Mouse (Mus musculus) intestine, embryonic 14.5 days (tissue): ENCODE results near the gene Ufm1. TPM values are rescaled to one million over a fixed set of nuclear protein-coding genes. Genes with fewer than 3 reads are reported as not detected.

ENCODE experiments used
- ATAC-seq: fragments of 200-750 bp; cut with Nextera tagmentation; replicated peaks from 2 replicates; pipeline ENCODE4 v1.8.0; 2017; ENCODE audit warnings: low read depth, moderate number of reproducible peaks, moderate TSS enrichment, moderate library complexity; ENCODE audit not compliant: low FRiP score, low TSS enrichment
- DNase-seq: peaks from one replicate; pipeline ENCODE4 v3.0.0-alpha.2; 2018; ENCODE audit warnings: low spot score
- H3K27ac ChIP-seq: fragments of 300-500 bp; sonication (generic); 2 replicates; pipeline ENCODE4 v1.5.1; 2014; ENCODE audit warnings: low read depth, mild to moderate bottlenecking, control low read depth
- H3K27me3 ChIP-seq: fragments of 300-500 bp; sonication (generic); replicated peaks from 2 replicates; pipeline ENCODE4 v1.6.1; 2014; ENCODE audit warnings: low read length, control low read depth; ENCODE audit not compliant: control insufficient read depth, insufficient read depth
- H3K36me3 ChIP-seq: fragments of 300-500 bp; sonication (generic); 2 replicates; pipeline ENCODE4 v1.6.1; 2014; ENCODE audit warnings: low read length, control low read depth; ENCODE audit not compliant: control insufficient read depth, insufficient read depth
- H3K4me1 ChIP-seq: fragments of 300-500 bp; sonication (generic); replicated peaks from 2 replicates; pipeline ENCODE4 v1.6.1; 2014; ENCODE audit warnings: low read length, control low read depth, mixed read lengths; ENCODE audit not compliant: control insufficient read depth, insufficient read depth
- H3K4me2 ChIP-seq: fragments of 300-500 bp; sonication (generic); 2 replicates; pipeline ENCODE4 v1.6.1; 2014; ENCODE audit warnings: low read length
- H3K4me3 ChIP-seq: fragments of 300-500 bp; sonication (generic); 2 replicates; pipeline ENCODE4 v1.5.1; 2014; ENCODE audit warnings: low read depth, low read length, control low read depth, mixed read lengths
- H3K9ac ChIP-seq: fragments of 300-500 bp; sonication (generic); 2 replicates; pipeline ENCODE4 v1.6.1; 2014; ENCODE audit warnings: mild to moderate bottlenecking, low read length
- H3K9me3 ChIP-seq: fragments of 300-500 bp; sonication (generic); 2 replicates; pipeline ENCODE4 v1.6.1; 2016; ENCODE audit warnings: low read length, control low read depth; ENCODE audit not compliant: control insufficient read depth
- whole genome bisulfite sequencing: fragments of 180-500 bp; shearing (Covaris S2); extraction: QIAGEN DNeasy Blood & Tissue Kit; methylation state at CpG from one replicate; pipeline ENCODE4 v1.1.7; 2014; 5-methylcytosine and 5-hydroxymethylcytosine counted together
- polyA plus RNA-seq: library from polyadenylated mRNA; unstranded; fragments of >200 nt; fragmentation: Nextera tagmentation; extraction: Ambion mirVana; gene quantifications from 2 replicates; pipeline ENCODE4 v1.2.1, GENCODE M21; 2014

Gene Ufm1
- 92.8 and 102 TPM in 2 replicates for polyA plus RNA-seq

DNA sequence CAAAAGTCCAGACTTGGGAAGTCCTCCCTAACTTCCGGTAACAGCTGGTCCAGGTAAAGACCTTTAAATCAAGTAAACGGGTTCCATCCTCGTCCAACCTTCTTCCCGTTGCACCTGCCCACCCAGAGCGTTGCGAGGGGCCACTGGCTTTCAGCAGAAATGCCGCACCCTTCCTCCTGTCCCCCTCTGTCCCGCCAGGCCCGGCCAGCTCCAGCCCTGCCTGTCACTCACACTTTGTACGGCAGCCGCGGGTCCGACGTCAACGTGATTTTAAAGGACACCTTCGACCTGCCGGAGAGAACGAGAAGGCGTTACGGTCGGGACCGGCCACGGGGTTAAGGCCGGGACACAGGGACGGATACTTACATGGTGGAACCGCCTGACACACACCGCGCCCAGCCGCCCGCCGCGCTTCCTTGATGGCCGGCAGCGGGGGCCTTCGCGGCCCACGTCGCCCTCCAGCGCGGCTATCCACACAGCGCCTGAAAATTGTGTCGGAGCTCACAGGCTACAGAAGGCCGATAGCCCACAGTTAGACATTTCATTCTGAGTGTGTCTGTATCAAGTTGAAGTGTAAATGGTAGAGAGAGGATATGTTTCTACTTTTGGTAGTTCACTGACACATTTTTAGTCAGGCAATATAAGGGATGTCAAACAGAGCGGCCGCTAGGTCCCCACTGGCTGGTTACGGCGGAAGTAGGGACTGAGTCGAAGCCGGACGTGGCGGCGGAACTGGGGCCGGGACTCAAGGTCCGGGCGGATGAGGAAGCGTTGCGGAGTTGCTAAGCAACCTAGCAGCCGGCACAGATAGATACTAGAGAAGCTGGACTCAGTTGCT is at the start of gene Ufm1:
Gene Ufm1, minus strand, starts transcription at position 448 of the 838 bp plus-strand sequence.
- H3K9ac ChIP-seq: peak within 1 kb of the TSS; percentile 84
- ATAC-seq: peak; percentile 98
- peak within 1 kb of the TSS; percentile 95 for H3K4me2 ChIP-seq
- DNase-seq: peak; percentile 96
- no peaks in the 10 kb centered on the region for H3K27me3 ChIP-seq
- peaks cover 7% of the 10 kb centered on the region; the same call in 1 of the 2 replicates for H3K4me1 ChIP-seq
- peak within 1 kb of the TSS; percentile 77; the same call in 1 of the 2 replicates for H3K27ac ChIP-seq
- H3K36me3 ChIP-seq: peaks cover 32% of the 10 kb centered on the region
- under 1% methylated on average over 58 of the region's 58 CpGs for WGBS
- no peaks in the 10 kb centered on the region for H3K9me3 ChIP-seq
- H3K4me3 ChIP-seq: peak within 1 kb of the TSS; percentile 98

DNA sequence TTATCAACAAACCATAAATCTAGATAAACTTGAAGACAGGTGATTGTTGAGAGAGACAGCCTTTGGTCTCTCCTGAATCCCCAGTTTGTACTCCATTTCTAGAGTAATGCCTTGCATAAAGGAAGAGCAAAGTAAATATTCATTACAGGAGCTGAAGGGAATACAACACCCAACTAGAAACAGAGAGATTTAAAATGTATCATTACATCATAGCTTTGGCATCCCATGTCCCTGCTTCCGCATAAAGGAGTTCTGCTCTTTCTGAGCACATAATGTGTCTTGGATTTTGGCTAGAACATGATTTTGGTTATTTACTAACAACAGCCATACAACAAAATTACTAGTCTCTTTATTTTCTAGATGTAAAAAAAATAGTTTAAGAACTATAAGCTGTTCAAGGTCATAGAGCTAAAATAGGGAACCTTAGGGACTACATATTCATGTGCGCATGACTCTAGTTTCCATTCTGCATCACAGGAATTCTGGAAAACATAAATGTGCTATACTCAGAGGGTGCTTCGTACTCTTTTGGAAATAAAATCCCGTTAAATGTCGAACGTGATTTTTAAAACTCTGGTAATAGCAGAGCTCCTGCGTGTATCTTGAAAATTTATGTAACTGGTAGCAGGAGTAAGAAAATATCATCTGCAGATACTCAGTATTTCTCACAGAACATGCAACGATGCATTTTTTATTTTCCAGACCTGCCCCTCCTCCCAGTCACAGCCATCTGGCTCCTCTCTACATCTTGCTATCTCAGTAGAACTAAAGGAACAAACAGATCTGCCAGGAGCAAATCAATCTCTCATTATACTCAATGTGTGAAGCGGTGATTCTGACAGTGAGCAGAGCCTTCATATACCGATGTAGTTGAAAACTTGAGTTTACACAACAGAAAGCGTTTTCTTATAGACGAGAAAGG is 27.2 kb upstream of the Ufm1 start:
- Histone ChIP-seq H3K36me3 (no peaks in the 10 kb centered on the region), H3K27ac (no peak overlapping the region), H3K4me2 (no peak overlapping the region), H3K9ac (no peak overlapping the region), H3K4me3 (no peak overlapping the region), H3K27me3 (no peaks in the 10 kb centered on the region), H3K4me1 (no peaks in the 10 kb centered on the region), H3K9me3 (no peaks in the 10 kb centered on the region; the same call in 1 of the 2 replicates)
- 67% methylated on average over 12 of the region's 12 CpGs for WGBS
- DNase-seq (no peak), ATAC-seq (no peak)

DNA sequence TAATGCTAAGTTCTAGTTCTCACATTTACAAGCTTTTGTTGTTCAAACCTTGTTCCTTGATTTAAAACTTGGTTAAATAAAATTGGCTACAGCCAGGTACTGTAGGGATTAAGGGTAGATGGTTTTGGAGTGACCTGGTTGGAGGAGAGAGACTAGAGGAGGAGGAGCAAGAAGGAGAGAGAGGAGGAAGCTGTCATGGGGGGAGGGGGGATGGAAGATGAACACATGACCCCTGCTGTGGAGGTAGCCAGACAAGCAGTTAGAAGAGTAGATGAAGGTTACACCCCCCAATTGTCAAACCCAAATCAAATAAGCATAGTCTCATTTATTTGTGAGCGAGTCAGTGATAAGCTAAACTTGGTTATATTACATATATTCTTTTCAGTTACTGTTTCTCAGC is 8.0 kb upstream of the Ufm1 start:
- ATAC-seq: no peak
- Histone ChIP-seq H3K4me1 (no peaks in the 10 kb centered on the region), H3K9ac (no peak overlapping the region), H3K9me3 (no peaks in the 10 kb centered on the region), H3K4me3 (no peak overlapping the region), H3K27me3 (no peaks in the 10 kb centered on the region), H3K36me3 (no peaks in the 10 kb centered on the region), H3K27ac (no peak overlapping the region), H3K4me2 (no peak overlapping the region)
- DNase-seq: no peak
- 81% methylated on average over 1 of the region's 1 CpGs for WGBS

DNA sequence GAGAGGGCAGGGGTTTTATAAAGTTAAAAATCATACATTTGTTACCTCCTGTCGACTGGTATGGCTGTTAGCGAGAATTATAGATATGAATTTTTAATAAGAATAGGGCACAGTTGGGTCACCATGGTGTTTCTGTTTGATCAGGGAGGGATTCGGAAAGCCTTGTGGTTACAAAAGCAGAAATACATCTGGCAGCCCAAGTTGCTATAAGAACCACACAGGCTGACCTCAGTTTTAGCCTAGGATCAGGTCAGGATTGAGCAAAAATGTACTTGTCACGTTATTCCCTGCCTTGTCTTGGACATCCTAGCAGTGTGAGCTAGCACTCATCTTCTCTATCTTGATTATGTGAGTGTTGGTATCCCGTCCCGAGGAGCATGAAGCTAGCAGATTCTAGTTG is 6.9 kb upstream of the Ufm1 start:
- no peak overlapping the region for H3K9ac ChIP-seq
- no peaks in the 10 kb centered on the region for H3K4me1 ChIP-seq
- H3K9me3 ChIP-seq: no peaks in the 10 kb centered on the region
- no peak overlapping the region for H3K4me3 ChIP-seq
- no peak overlapping the region for H3K4me2 ChIP-seq
- H3K27me3 ChIP-seq: no peaks in the 10 kb centered on the region
- H3K27ac ChIP-seq: no peak overlapping the region
- ATAC-seq (no peak), DNase-seq (no peak)
- no peaks in the 10 kb centered on the region for H3K36me3 ChIP-seq
- 84% methylated on average over 6 of the region's 6 CpGs for WGBS

DNA sequence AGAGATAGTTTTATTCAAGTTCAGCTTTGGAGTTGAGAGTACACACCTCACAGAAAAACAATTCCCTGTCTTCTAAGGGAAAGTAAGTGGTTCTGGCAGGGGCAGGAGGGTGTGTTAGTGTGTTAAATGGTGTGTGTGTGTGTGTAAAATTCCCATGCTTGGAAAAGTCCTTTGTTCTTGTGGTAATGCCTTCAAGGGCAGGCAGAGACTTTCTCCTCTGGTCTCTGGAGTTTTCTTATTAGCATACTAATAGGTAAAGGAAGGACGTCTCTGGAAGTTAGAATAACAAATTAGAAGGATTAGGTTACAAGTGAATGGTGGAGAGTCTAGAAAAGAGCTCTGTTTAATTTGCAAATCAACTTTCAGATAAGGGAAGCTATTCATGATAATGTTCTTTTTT is 5.6 kb upstream of the Ufm1 start:
- H3K4me2 ChIP-seq: no peak overlapping the region
- H3K4me3 ChIP-seq: no peak overlapping the region
- H3K4me1 ChIP-seq: no peaks in the 10 kb centered on the region
- ATAC-seq (no peak), DNase-seq (no peak)
- H3K9ac ChIP-seq: no peak overlapping the region
- WGBS: 24% methylated on average over 1 of the region's 1 CpGs
- H3K27ac ChIP-seq: no peak overlapping the region
- H3K9me3 ChIP-seq: no peaks in the 10 kb centered on the region
- H3K36me3 ChIP-seq: no peaks in the 10 kb centered on the region
- no peaks in the 10 kb centered on the region for H3K27me3 ChIP-seq

DNA sequence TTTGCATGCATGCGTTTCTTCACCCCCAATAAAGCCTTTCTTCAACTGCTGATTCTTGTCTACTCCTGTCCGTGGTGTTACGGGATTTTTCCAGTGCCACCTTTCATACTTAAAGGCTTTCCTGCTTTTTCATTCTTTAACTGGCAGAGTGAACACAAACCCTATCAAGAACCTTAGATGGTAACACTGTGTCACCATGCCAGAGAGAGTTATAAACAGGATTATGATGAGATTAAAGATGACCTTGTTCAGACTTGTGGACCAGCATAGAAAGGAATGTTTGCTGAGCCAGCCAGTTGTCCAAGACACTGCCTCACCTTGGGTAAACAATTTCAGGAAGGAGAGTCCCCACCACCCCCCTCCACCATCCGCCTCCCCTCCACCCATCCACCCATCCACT is 4.6 kb upstream of the Ufm1 start:
- Histone ChIP-seq H3K9me3 (no peaks in the 10 kb centered on the region), H3K4me1 (no peaks in the 10 kb centered on the region), H3K9ac (no peak overlapping the region), H3K4me2 (no peak overlapping the region), H3K27me3 (no peaks in the 10 kb centered on the region), H3K4me3 (no peak overlapping the region), H3K27ac (no peak overlapping the region), H3K36me3 (no peaks in the 10 kb centered on the region)
- DNase-seq: no peak
- no peak for ATAC-seq
- 73% methylated on average over 4 of the region's 4 CpGs for WGBS

DNA sequence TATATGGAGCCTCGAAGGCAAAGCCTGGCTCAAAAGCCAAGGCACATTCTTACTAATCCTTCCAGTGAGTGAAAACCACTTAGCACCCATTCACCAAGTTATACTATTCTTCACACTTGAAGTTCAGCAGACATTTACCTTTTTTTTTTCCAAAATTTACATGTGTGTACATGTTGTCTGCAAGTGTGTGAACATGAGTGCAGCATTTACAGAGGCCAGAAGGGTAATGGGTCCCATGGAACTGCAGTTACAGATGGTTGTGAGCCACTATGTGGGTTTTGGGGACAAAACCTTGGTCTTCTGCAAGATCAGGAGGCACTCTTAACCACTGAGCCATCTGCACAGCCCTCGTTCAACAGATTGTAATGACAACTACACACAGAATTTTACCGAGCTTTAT is 8.8 kb downstream of the Ufm1 start:
- 84% methylated on average over 3 of the region's 3 CpGs for WGBS
- Histone ChIP-seq H3K27me3 (no peaks in the 10 kb centered on the region), H3K4me2 (no peak overlapping the region), H3K36me3 (peaks cover 36% of the 10 kb centered on the region), H3K4me3 (no peak overlapping the region), H3K9ac (no peak overlapping the region), H3K9me3 (no peaks in the 10 kb centered on the region), H3K4me1 (no peaks in the 10 kb centered on the region), H3K27ac (no peak overlapping the region)
- ATAC-seq (no peak), DNase-seq (no peak)

DNA sequence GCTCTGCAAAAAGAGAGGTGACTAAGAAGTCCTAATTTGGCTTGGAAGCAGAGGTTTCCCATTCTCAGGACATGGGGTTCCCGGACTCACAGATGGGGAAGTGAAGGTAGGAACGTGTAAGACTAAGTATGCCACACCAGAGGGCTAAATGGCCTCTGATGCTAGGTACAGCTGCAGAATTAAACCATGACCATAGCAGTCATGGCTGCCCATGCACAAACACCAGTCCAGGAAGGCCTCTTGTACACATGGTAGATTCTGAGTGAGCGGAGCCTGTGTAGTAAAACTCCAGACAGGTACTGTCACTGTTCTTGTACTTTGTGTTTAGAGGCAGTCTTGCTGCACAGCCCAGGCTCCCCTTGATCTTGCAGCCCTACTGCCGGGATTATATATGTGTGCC is 9.4 kb downstream of the Ufm1 start:
- Histone ChIP-seq H3K4me1 (no peaks in the 10 kb centered on the region), H3K9ac (no peak overlapping the region), H3K4me2 (no peak overlapping the region), H3K36me3 (peaks cover 31% of the 10 kb centered on the region), H3K4me3 (no peak overlapping the region), H3K27me3 (no peaks in the 10 kb centered on the region), H3K9me3 (no peaks in the 10 kb centered on the region), H3K27ac (no peak overlapping the region)
- DNase-seq (no peak), ATAC-seq (no peak)
- 76% methylated on average over 4 of the region's 4 CpGs for WGBS
